Mouse (Mus musculus): Measurements from ENCODE around the gene Ttll11. TPM values are rescaled to one million over a fixed set of nuclear protein-coding genes. Genes with fewer than 3 reads are reported as not detected.

Gene Ttll11
- polyA plus RNA-seq, 1 experiment: 0.46 TPM

DNA sequence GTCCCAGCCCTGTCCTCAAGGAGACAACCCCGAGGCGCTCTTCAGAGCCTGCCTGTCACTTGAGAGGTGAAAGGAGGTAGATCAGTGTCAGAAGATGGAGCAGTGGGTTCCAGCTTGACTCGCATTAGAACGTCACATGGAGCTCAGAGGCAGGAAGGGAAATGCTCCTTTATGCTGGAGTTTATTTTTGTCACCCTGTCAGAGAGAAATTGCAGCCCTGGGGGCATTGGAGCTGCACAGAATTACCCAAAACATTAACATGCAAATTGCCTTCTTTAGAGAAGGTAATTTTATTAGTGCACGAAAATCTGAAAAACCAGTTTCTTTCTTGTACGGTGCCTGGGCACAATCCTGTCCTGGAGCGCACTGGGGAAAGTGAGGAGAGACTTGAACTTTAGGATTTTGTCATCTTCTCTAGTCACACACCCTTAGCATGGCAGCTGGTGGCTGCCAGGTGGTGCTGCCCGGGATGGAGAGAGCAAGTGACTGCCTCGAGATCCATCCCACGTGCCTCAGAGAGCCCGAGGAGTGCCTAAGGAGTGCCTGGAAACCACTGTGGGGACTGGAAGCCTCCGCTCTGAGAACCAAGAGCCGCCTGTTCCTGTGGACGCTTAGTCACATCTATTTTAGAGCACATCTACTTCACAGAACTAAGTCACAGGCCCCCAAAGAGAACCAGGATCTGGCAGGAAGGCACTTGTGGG lies 211.7 kb downstream of the Ttll11 start:
- H3K4me1 ChIP-seq (replicated peaks; ENCODE audit: control insufficient read depth, insufficient read depth, low read length): peaks cover 21% of the 10 kb centered on the region
- DNase-seq: no peak
- 52% methylated on average over 14 of the region's 14 CpGs for WGBS
- no peaks in the 10 kb centered on the region for H3K27me3 ChIP-seq (ENCODE audit: control insufficient read depth, insufficient read depth, low read length)
- H3K36me3 ChIP-seq (ENCODE audit: control insufficient read depth, insufficient read depth, low read length): no peaks in the 10 kb centered on the region
- no peak overlapping the region for H3K4me3 ChIP-seq (ENCODE audit: control insufficient read depth, insufficient read depth, low read length)
- TF ChIP-seq POLR2A (IDR thresholded peaks at IDR 0.05; ENCODE audit: control insufficient read depth, extremely low read depth, insufficient read depth, low read length, poor library complexity): no peak
- no peak for TF ChIP-seq CTCF (IDR thresholded peaks at IDR 0.05; ENCODE audit: borderline replicate concordance, control insufficient read depth, extremely low read depth, insufficient read depth, low read length, poor library complexity)
- H3K27ac ChIP-seq (ENCODE audit: control insufficient read depth, insufficient read depth, low read length): no peak overlapping the region

DNA sequence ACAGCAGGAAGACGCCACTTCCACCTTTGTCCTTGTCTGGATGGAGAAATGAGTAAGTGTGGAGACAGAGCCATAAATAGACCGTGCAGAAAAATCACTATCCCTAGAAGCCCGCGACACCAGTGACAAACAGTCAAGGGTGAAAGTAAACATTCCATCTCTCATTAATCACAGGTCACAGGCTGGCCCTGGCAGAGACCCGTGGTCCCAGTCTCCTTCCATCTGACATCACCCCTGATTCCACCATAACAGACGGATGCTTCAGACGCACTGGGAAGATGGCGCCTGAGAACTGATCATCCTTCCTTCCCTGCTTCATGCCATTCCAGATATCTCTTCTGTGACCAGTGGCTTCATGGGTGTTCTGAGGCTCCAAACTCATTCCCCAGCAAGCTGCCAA lies 215.4 kb downstream of the Ttll11 start:
- Histone ChIP-seq H3K36me3 (ENCODE audit: control insufficient read depth, insufficient read depth, low read length) (no peaks in the 10 kb centered on the region), H3K27ac (ENCODE audit: control insufficient read depth, insufficient read depth, low read length) (no peak overlapping the region), H3K27me3 (ENCODE audit: control insufficient read depth, insufficient read depth, low read length) (no peaks in the 10 kb centered on the region), H3K4me1 (replicated peaks; ENCODE audit: control insufficient read depth, insufficient read depth, low read length) (peaks cover 19% of the 10 kb centered on the region), H3K4me3 (ENCODE audit: control insufficient read depth, insufficient read depth, low read length) (no peak overlapping the region)
- DNase-seq: no peak
- TF ChIP-seq POLR2A (IDR thresholded peaks at IDR 0.05; ENCODE audit: control insufficient read depth, extremely low read depth, insufficient read depth, low read length, poor library complexity) (no peak), CTCF (IDR thresholded peaks at IDR 0.05; ENCODE audit: borderline replicate concordance, control insufficient read depth, extremely low read depth, insufficient read depth, low read length, poor library complexity) (no peak)
- WGBS: 89% methylated on average over 8 of the region's 8 CpGs

- WGBS: 98% methylated on average over 7 of the region's 7 CpGs
- DNase-seq: no peak
- Histone ChIP-seq H3K27me3 (ENCODE audit: control insufficient read depth, insufficient read depth, low read length) (no peaks in the 10 kb centered on the region), H3K36me3 (ENCODE audit: control insufficient read depth, insufficient read depth, low read length) (no peaks in the 10 kb centered on the region), H3K4me3 (ENCODE audit: control insufficient read depth, insufficient read depth, low read length) (no peak overlapping the region), H3K27ac (ENCODE audit: control insufficient read depth, insufficient read depth, low read length) (no peak overlapping the region), H3K4me1 (replicated peaks; ENCODE audit: control insufficient read depth, insufficient read depth, low read length) (peaks cover 14% of the 10 kb centered on the region)
- no peak for TF ChIP-seq POLR2A (IDR thresholded peaks at IDR 0.05; ENCODE audit: control insufficient read depth, extremely low read depth, insufficient read depth, low read length, poor library complexity)
- no peak for TF ChIP-seq CTCF (IDR thresholded peaks at IDR 0.05; ENCODE audit: borderline replicate concordance, control insufficient read depth, extremely low read depth, insufficient read depth, low read length, poor library complexity)
These were observed 215.9 kb downstream of the Ttll11 start for GRCm38 (mm10) chr2:35763818-35764217.

DNA sequence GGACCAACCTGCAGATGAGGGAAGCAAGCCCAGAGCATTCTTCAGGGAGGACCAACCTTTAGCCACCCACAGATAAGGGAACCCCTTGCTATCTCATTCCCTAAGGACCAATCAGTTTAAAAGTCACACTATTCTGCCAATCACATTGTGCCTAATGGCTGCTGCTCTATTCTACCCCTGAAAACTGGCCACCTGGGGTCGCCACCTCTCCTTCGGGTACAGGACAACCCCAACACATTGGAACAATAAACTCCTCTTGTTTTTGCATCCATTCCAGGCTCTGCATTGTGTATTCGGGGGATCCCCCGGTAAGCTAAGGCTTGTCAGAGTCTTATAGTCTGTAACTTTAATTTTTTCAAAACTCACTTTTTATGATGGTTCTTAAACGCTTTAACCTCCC lies 218.3 kb downstream of the Ttll11 start:
- no peak overlapping the region for H3K4me3 ChIP-seq (ENCODE audit: control insufficient read depth, insufficient read depth, low read length)
- 94% methylated on average over 5 of the region's 5 CpGs for WGBS
- TF ChIP-seq CTCF (IDR thresholded peaks at IDR 0.05; ENCODE audit: borderline replicate concordance, control insufficient read depth, extremely low read depth, insufficient read depth, low read length, poor library complexity) (no peak), POLR2A (IDR thresholded peaks at IDR 0.05; ENCODE audit: control insufficient read depth, extremely low read depth, insufficient read depth, low read length, poor library complexity) (no peak)
- H3K4me1 ChIP-seq (replicated peaks; ENCODE audit: control insufficient read depth, insufficient read depth, low read length): peaks cover 8% of the 10 kb centered on the region
- H3K36me3 ChIP-seq (ENCODE audit: control insufficient read depth, insufficient read depth, low read length): no peaks in the 10 kb centered on the region
- no peak overlapping the region for H3K27ac ChIP-seq (ENCODE audit: control insufficient read depth, insufficient read depth, low read length)
- peak; percentile 23 for DNase-seq
- no peaks in the 10 kb centered on the region for H3K27me3 ChIP-seq (ENCODE audit: control insufficient read depth, insufficient read depth, low read length)

DNA sequence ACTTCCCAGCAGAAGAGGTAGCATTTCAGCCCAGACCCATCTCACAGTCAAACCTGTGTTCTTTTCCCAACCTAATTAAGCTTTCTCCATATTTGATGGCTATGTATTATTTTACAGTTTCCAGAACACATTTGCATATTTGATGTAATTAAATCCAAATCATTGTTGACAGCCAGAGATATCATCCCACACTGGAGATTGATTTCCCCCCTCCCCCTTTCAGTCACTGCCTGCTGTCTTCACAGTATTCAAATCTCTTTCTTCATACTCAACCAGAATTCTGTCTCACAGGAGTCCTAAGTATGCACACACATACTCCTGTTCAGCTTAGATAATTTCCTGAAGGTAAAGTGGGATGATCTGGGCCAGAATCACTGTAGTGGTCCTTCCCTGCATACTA lies 218.8 kb downstream of the Ttll11 start:
- Histone ChIP-seq H3K4me3 (ENCODE audit: control insufficient read depth, insufficient read depth, low read length) (no peak overlapping the region), H3K4me1 (replicated peaks; ENCODE audit: control insufficient read depth, insufficient read depth, low read length) (peaks cover 8% of the 10 kb centered on the region), H3K36me3 (ENCODE audit: control insufficient read depth, insufficient read depth, low read length) (no peaks in the 10 kb centered on the region), H3K27me3 (ENCODE audit: control insufficient read depth, insufficient read depth, low read length) (no peaks in the 10 kb centered on the region), H3K27ac (ENCODE audit: control insufficient read depth, insufficient read depth, low read length) (no peak overlapping the region)
- TF ChIP-seq CTCF (IDR thresholded peaks at IDR 0.05; ENCODE audit: borderline replicate concordance, control insufficient read depth, extremely low read depth, insufficient read depth, low read length, poor library complexity) (no peak), POLR2A (IDR thresholded peaks at IDR 0.05; ENCODE audit: control insufficient read depth, extremely low read depth, insufficient read depth, low read length, poor library complexity) (no peak)
- DNase-seq: no peak

GRCm38 (mm10) chr2:35760352-35760751 lies 219.4 kb downstream of the Ttll11 start:
- 91% methylated on average over 8 of the region's 8 CpGs for WGBS
- DNase-seq: no peak
- Histone ChIP-seq H3K4me1 (replicated peaks; ENCODE audit: control insufficient read depth, insufficient read depth, low read length) (peaks cover 8% of the 10 kb centered on the region), H3K4me3 (ENCODE audit: control insufficient read depth, insufficient read depth, low read length) (no peak overlapping the region), H3K27me3 (ENCODE audit: control insufficient read depth, insufficient read depth, low read length) (no peaks in the 10 kb centered on the region), H3K27ac (ENCODE audit: control insufficient read depth, insufficient read depth, low read length) (no peak overlapping the region), H3K36me3 (ENCODE audit: control insufficient read depth, insufficient read depth, low read length) (no peaks in the 10 kb centered on the region)
- TF ChIP-seq CTCF (IDR thresholded peaks at IDR 0.05; ENCODE audit: borderline replicate concordance, control insufficient read depth, extremely low read depth, insufficient read depth, low read length, poor library complexity) (no peak), POLR2A (IDR thresholded peaks at IDR 0.05; ENCODE audit: control insufficient read depth, extremely low read depth, insufficient read depth, low read length, poor library complexity) (no peak)

GRCm38 (mm10) chr2:35756467-35756866 lies 223.2 kb downstream of the Ttll11 start:
- no peak for DNase-seq
- Histone ChIP-seq H3K27ac (ENCODE audit: control insufficient read depth, insufficient read depth, low read length) (no peak overlapping the region), H3K27me3 (ENCODE audit: control insufficient read depth, insufficient read depth, low read length) (no peaks in the 10 kb centered on the region), H3K36me3 (ENCODE audit: control insufficient read depth, insufficient read depth, low read length) (no peaks in the 10 kb centered on the region), H3K4me3 (ENCODE audit: control insufficient read depth, insufficient read depth, low read length) (no peak overlapping the region), H3K4me1 (replicated peaks; ENCODE audit: control insufficient read depth, insufficient read depth, low read length) (peaks cover 8% of the 10 kb centered on the region)
- WGBS: 26% methylated on average over 7 of the region's 7 CpGs
- TF ChIP-seq POLR2A (IDR thresholded peaks at IDR 0.05; ENCODE audit: control insufficient read depth, extremely low read depth, insufficient read depth, low read length, poor library complexity) (no peak), CTCF (IDR thresholded peaks at IDR 0.05; ENCODE audit: borderline replicate concordance, control insufficient read depth, extremely low read depth, insufficient read depth, low read length, poor library complexity) (no peak)
